Mouse (Mus musculus) adrenal gland, adult 18-20 months (tissue): ENCODE data around the gene Ankrd34c. TPM values are rescaled to one million over a fixed set of nuclear protein-coding genes. Genes with fewer than 3 reads are reported as not detected.

Source experiments
- DNase-seq, 2 experiments: peaks; one replicate each; pipeline ENCODE4 v3.0.0; 2021 to 2022; ENCODE audit warnings: low spot score in 2 of 2
- total RNA-seq, 2 experiments: library from RNA; stranded (reverse); gene quantifications; 1 replicate in 1 of 2; 2 replicates in 1 of 2; pipeline ENCODE4 v1.2.3; 2021

Gene Ankrd34c
- total RNA-seq, 2 experiments from 2014 or later, result not detected

DNA sequence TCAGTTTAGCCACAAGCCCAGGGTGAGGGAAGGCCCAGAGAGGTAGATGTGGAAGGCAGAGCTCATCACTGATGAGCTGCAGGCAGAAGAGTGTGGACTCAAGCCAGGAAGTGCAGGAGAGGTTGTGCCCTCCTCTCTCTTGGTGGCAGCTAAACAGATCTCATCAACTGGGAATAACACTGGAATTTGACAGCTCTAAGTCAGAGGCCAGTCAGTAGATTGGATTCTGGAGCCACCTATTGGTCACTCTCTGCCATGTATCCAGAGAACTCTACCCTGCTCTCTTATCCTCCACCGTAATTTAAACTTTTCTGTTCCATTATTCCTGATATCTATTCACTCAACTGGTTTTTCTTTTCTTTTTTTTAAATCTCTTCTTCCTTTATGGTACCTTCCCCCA lies 59.3 kb downstream of the Ankrd34c start:
- no peak for DNase-seq

Other genes with a start within 250 kb of the Ankrd34c start
- gene Minar1, start 115.3 kb downstream of the Ankrd34c start, total RNA-seq, result under 1 TPM in 1 of 2 experiments, not detected in 1; 0.27 TPM
- gene Tmed3, start 33.4 kb downstream of the Ankrd34c start, total RNA-seq, result 10 to 100 TPM; 64.0 to 83.4 TPM
- gene Rasgrf1, start 171.4 kb upstream of the Ankrd34c start, total RNA-seq, result 10 to 100 TPM; 18.2 to 26.9 TPM